Mouse (Mus musculus): Measurements from ENCODE around the gene Atg3.

Atg3 gene

DNA sequence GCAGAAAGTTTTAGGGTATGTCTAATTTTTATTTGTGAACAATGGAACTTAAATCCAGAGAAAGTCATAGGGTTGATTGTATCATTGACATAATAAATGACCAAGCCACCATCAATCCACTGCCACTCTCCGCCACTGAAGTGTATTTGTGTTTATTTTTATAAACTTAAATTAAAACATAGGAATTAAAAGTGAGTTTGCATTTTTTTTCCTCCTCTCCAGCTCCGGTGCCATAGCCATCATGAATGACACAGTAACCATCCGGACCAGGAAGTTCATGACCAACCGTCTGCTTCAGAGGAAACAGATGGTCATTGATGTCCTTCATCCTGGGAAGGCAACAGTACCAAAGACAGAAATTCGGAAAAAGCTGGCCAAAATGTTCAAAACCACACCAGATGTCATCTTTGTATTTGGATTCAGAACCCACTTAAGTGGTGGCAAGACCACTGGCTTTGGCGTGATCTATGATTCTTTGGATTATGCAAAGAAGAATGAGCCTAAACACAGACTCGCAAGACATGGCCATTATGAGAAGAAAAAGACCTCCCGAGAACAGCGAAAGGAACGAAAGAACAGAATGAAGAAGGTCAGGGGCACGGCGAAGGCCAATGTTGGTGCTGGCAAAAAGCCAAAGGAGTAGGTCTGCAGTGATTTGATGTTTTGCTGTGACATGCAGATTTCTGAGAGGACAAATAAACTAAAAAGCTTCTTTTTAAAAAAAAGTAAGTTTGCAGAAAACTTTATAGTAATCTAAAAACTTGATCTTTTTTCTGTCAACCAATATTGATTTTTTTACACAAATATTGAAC is 46.5 kb downstream of the Atg3 start:
- CTCF ChIA-PET: no interaction called here

GRCm38 (mm10) chr16:45222016-45222415 is 63.4 kb downstream of the Atg3 start:
- CTCF ChIA-PET: interaction anchor here (1.5 kb wide), 1 partner anchor 31 kb away, joined by 3 read pairs; no protein-coding TSS in a partner anchor

DNA sequence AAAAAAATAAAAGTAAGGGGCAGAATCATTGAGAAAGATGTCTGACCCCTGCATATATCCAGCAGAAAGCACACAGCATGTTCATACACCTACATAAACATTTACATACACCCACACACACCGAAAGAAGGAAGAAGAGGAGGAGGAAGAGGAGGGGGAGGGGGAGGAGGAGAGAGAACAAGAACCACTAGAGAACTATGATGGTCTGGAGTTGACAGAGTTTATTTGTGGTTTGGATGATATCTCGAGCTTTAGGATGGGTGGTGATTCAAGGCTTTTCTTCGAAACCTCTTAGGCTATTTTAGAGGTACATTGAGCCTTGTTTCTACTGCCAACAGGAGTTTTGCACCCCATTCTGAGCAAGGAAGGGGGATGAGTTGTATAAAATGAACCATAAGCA is 64.2 kb downstream of the Atg3 start:
- CTCF ChIA-PET: interaction anchor here (1.5 kb wide), 1 partner anchor 30 kb away, joined by 3 read pairs; no protein-coding TSS in a partner anchor

DNA sequence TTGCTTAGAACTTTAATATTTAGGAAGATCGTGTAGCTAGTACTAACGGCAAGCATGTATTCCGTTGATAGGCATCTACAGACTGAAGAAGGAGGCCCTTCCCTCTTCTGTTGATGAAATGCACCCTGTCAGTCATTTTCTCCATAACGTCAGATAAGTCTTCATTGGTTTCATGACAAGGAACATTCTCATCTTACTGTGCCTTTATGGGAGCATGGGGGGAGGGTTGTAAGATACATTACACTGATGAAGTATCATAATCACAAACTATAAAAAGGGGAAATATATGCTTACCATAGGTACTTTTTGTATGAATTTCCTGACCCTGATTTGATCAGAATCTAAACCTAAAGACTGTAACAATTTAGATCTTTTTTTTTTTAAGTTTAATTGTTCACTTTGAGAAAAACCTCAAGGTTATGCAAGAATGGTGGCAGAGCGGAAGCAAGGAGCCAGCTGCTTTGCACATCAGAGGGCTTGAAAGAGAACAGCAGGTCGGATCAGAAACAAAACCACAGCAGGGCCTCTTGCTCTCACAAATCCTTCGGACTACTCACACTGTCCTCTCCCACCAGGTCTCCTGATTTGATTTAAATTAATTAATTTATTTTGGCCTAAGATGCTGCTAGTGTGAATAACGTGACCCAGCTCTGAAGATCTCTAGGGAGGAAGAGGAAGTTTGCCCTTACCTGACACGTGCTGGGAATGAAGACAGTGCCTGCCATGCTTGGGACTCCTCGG is 65.2 kb downstream of the Atg3 start, which contains the start of gene Btla:
Gene Btla (plus strand): TSS at position 668 of the 741 bp plus-strand sequence.
- CTCF ChIA-PET: interaction anchor here (0.7 to 1.4 kb wide), 4 partner anchors 13 to 59 kb away, joined by 3 to 4 read pairs (median 3); no protein-coding TSS in a partner anchor

GRCm38 (mm10) chr16:45224431-45225008 is 65.9 kb downstream of the Atg3 start:
- CTCF ChIA-PET: interaction anchor here (0.7 to 1.4 kb wide), 4 partner anchors 12 to 58 kb away, joined by 3 to 4 read pairs (median 3); no protein-coding TSS in a partner anchor

- CTCF ChIA-PET: no interaction called here
These were observed 68.4 kb downstream of the Atg3 start for GRCm38 (mm10) chr16:45227002-45227401.

DNA sequence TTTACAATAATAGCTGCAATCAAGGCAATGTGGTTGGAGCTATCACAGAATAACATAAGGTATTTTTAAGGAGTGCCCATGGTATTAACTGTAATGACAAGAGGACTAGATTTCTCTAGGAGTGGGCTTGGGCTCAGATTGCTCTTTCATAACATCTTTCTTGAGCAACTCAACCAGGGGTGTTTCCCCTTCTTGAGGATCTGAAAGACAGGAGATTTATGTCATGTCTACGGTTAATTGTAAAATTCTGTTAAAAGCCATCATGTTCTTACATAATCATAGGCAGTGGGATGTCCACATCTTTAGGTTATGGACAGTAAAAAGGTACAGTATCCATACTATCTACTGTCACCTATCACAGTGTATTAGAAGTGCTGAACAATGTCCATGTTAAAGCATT is 72.7 kb downstream of the Atg3 start:
- CTCF ChIA-PET: no interaction called here

- CTCF ChIA-PET: no interaction called here
These were observed 74.4 kb downstream of the Atg3 start for GRCm38 (mm10) chr16:45233007-45233406.

All from spleen, embryonic (tissue).